Mouse (Mus musculus) embryo, embryonic 9.5 days (tissue): ENCODE data around the gene Ccl9.

Experiments used
- DNase-seq: peaks from one replicate; pipeline ENCODE4 v3.0.0-alpha.2; 2017; ENCODE audit errors: extremely low spot score

Ccl9 gene

GRCm38 (mm10) chr11:83578186-83578760, at the start of gene Ccl9:
Gene Ccl9 (minus strand): TSS chr11:83578636.
- DNase-seq: no peak

- no peak for DNase-seq
Observed at GRCm38 (mm10) chr11:83623586-83623985, 45.1 kb upstream of the Ccl9 start.

DNA sequence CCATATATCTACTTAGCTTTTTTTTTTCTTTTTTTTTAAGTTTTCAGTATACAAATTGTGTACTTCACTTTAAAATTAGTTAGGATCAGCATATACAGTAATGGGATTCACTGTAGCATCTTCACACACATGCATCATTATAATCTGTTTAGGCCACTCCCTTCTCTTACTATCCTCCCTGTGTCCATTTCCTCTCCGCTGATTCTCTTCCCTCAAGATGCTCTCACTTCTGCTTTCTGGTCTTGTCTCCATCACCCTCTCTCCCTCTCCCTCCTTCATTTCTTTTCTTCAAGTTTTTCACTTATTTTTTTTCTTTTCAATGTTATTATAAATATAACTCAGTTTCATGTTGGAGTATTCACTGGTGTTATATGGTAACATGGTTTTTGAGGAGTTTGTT, 40.6 kb upstream of the Ccl9 start:
- no peak for DNase-seq

GRCm38 (mm10) chr11:83618238-83618637, 39.8 kb upstream of the Ccl9 start:
- DNase-seq: no peak

GRCm38 (mm10) chr11:83616586-83616985, 38.1 kb upstream of the Ccl9 start:
- DNase-seq: no peak

DNA sequence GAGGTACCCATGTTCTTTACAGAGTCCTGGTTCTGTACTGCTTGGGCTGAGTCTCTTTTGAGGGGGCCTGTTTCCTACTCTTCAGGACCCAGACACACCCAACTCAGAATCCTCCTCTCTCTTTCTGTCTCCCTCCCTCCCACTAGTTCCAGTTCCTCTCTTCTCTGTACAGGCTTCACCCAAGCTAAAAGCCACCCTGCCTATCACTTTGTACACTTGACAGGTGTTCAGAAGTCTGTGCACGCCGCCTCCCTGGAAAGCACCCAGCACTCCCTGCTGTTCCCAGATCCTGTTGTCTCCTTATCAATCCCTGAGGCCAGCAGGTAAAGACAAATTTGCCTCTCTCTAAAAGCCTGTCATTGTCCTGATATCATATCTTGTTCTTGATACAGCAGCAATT, 32.5 kb upstream of the Ccl9 start:
- no peak for DNase-seq

DNA sequence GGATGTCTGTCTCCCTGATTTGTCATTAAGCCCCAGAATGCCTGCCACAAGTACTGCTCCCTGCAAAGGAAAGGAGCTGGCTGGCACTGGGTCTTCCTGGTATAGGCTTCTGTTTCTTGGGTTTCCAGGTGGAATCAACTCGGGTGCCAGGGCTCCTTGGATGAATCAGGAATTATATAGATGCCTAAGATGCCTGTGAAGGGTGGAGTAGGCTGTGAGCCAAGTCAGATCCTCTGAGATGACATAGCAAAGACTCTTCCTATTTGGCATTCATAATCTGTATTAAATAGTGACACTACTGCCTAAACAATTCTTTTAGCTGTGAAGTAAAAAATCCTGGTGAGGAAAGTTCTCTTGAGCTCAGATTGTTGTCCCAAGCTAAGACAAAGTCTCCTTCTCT, 28.0 kb upstream of the Ccl9 start:
- no peak for DNase-seq

- no peak for DNase-seq
Observed at GRCm38 (mm10) chr11:83605535-83605934, 27.1 kb upstream of the Ccl9 start.

DNA sequence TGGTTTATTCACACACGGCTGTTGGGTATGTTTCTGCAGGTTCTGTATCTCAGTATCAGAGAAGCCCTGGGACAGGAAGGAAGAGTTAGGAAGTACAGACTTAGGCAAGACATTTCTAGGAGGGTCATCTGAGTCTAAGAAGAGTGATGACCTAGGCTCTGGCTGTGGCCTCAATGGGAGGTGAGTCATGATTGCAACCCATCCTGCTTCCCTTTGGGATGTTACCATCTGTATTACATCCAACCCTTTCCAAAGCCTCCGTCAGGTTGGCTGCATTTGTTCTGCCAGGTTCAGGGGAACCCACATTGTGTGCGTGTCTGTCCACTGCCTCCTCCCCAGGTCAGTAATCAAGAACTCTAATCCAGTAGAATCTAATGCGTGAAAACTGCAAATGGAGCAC, 26.3 kb upstream of the Ccl9 start:
- no peak for DNase-seq

DNA sequence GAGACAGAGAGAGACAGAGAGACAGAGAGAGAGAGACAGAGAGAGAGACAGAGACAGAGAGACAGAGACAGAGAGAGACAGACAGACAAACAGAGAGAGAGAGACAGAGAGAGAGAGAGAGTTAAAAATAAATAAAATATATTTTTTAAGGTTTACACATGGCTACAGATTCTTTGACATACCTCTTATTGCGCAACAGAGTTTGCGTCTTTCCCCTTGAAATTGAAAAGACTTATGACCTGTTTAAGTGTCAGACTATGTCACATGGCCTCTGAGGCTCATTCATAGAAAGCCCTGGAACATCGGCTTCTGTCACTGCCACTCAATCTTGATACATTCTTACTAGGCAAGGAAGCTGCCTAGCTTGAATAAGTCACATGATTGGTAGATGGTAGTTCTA, 25.0 kb upstream of the Ccl9 start:
- no peak for DNase-seq

- no peak for DNase-seq
Observed at GRCm38 (mm10) chr11:83600576-83600975, 22.1 kb upstream of the Ccl9 start.

GRCm38 (mm10) chr11:83598991-83599390, 20.6 kb upstream of the Ccl9 start:
- no peak for DNase-seq

DNA sequence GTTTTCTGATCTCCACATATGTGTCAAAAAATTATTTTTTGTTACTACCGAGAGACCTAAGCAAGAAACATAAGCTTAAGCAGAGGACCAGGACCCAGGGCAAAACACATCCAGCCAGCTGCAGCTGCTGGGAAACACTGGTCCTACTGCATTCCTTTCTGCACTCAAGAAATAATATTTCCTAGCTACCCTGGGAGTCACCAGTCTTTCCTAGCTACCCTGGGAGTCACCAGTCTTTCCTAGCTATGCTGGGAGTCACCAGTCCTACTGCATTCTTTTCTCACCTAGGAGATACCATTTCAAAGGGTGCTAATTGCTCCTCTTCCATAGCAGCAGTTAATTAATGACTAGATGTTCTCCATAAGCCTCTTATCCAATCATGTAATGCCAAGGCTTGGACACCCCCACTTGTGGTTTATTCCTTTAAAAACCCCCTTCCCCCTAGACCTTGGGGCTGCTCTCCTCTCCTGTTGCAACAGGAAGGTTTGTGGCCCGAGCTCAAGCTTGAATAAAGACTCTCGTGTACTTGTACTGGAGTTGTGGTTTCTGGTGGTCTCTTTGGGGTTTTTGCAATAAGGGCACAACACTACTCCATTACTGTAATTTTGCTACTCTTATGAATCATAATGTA, 19.9 kb upstream of the Ccl9 start:
- no peak for DNase-seq

GRCm38 (mm10) chr11:83597796-83598195, 19.4 kb upstream of the Ccl9 start:
- no peak for DNase-seq

GRCm38 (mm10) chr11:83595669-83596455, 17.4 kb upstream of the Ccl9 start:
- no peak for DNase-seq

DNA sequence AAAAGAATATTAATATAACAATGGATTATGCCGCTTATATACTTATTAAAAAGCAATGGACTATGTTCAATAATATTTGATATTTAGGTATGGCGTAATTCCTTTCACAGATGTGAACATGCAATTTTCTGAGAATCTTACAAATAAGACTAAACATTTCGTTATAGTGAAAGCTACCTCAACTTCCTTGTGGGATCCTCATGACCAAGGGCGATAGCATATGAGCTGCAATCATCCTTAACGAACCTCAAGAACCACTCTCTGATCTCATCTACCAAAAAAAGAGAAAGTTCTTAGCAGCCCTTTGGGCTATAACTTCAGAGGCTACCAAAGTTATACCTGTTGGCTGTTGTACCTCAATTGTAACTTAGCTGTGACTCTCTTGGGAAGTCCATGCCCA, 15.0 kb upstream of the Ccl9 start:
- no peak for DNase-seq

DNA sequence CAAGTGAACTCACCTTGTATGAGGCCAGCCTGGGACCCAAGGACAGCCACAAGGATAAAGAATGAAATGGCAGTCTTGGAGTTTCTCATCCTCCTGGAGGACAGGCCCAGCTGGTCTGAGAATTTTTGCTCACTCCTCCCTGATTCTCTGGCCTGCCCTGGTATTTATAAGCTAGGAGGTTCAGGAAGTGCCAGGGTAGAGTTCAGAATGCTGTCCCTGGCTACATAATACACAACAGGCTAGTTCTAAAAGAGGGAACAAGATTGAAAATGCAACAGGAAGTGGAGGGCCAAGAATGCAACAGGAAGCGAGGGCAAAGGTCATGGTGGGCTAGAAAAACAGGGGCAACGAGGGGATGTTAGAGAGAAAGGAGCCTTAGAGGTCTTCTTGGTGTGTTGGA, 14.4 kb upstream of the Ccl9 start, which contains the start of gene Ccl6:
TSS of gene Ccl6 (minus strand) at position 235 of the 400 bp plus-strand sequence.
- DNase-seq: no peak

GRCm38 (mm10) chr11:83584232-83584631, 5.8 kb upstream of the Ccl9 start:
- DNase-seq: no peak

- no peak for DNase-seq
Observed at GRCm38 (mm10) chr11:83583450-83583754, 5.0 kb upstream of the Ccl9 start.

GRCm38 (mm10) chr11:83582626-83583449, 4.4 kb upstream of the Ccl9 start:
- peak; percentile 9 for DNase-seq

- DNase-seq: no peak
Observed at GRCm38 (mm10) chr11:83581626-83582610, 3.5 kb upstream of the Ccl9 start.
